Mouse (Mus musculus): ENCODE measurements around the gene Yme1l1.

Yme1l1 gene

DNA sequence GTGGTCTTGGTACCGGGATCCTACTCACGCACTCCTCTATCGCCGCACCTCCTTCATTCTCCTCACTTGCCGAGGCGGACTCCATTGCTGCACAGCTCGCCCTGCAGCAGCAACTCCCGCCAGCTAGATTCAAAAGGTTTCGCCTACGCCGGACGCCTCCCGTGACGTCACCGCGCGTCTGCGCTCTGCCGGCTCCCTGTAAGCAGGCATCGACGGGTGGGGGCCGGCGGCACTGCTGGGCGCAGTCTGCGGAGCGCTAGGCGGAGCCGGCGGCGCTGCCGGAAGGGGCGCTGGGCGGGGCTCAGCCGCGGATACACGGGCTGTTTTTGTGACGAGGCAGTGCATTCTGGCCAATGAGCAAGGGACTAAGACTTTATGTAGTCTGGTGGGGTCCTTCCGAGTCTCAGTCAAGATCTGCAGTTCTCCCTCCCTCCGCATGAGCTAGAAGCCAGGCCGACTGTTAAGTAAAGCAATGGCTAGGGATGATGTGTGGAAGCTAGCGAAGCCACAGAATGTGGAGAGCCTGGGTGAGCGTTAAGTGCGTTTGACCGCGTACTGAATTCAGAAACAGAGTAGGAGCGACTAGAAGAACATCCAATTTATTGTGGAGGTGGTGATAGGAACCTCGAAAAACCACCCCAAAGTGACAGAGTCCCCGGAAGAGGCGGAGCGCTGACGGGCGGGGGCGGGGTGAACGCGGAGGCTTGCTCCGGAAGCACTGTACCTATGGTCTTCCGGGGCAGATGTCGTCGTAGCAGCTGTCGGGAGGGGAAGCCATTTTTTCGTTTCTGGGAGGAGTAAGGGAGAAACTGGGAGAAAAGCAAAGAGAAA, at the start of gene Yme1l1, which contains the start of gene Mastl:
Gene Yme1l1 (plus strand): TSS at position 593 of the 831 bp plus-strand sequence.
Gene Mastl (minus strand): TSS at position 248 of the 831 bp plus-strand sequence.
- peak; percentile 99 for DNase-seq

DNA sequence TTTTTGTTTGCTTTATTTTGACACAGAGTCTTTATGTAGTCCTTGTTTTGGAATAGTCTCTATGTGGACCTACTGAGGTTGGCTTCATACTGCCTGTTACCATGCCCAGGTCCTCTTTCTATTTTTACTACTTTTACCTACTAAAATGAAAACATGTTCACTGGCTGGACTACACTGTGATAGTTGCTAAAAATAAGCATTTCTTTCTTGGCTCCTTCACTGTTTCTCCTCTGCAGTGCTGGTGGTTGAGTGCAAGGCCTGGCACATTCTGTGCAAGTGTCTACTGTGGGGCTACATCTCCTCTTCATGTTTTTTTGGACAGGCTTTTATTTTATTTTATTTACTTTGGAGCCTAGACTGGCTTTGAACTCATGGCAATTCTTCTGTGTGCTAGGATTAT, 36.6 kb upstream of the Yme1l1 start:
- DNase-seq: no peak

DNA sequence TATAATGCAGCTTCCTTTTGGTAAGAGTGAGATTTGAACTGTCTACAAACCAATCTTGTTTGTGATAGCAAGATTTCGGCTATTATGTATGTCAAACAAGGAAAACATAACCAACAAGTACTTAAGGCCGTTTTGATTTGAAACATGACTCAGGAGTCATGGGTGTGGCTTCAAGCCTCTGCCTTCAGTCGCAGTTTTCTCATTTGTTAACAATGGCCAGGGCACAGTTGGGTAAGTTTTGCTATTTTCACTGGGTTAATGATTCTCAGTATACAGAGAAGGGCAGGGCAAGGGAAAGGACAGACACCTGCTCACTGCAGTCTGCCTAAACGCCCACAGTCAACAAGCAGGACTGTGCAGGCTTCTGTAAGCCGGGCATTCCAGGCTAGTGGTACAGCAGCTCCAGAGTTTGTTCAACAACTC, 959 bp upstream of the Yme1l1 start:
- DNase-seq: no peak

DNA sequence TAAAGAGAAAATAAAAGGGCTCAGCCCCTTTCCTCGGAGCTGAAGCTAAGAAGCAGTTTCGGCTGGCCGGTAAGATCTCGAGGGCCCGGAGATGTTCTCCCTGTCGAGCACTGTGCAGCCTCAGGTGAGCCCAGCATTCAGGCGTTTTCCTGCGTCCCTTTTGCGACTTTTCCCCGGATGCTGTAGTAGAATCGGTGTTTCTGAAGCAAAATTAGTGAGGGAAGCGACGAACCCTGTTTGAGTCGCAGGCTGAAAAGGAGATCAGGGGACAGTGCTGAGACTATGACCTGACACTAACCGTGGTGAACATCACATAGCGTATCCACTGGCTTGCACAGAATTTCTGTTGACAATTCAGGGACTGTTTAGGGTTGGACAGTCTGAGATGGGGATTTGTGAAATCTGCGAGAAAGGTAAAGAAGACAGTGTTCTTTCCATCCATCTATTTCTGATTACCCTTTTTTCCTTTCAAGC, 476 bp downstream of the Yme1l1 start:
- no peak for DNase-seq

DNA sequence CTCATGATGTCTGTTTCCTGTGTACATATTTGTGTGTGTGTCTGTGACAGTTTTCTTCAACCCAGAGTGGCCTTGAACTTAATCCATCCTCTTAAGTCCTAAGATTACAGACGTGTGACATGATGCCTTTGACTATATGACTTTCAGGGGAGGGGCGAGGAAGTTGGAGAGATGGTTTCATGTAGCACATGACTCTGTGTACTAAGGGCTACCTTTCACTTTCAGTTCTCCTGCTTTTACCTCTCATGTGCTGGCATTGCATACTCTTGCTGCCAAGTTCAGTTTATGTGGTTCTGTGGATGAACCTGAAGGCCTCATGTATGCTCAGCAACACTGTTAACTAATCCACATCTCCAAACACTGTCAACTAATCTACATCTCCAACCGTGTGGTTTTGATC, 16.1 kb downstream of the Yme1l1 start:
- DNase-seq: no peak

DNA sequence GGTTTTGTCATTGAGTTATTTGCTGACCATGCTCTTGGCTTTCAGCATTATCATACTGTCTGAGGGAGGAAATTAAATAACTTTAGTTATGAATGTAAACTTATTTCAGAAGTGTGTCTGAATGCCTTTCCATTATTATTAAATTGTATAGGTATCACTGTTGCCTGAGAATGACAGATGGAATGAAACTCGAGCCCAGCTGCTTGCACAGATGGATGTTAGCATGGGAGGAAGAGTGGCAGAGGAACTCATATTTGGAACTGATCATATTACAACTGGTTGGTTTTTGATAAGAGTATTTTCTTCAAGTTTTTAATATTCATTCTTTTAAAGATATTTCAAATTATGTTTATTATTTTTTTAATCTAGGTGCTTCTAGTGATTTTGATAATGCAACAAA, 38.2 kb downstream of the Yme1l1 start:
- DNase-seq: no peak

DNA sequence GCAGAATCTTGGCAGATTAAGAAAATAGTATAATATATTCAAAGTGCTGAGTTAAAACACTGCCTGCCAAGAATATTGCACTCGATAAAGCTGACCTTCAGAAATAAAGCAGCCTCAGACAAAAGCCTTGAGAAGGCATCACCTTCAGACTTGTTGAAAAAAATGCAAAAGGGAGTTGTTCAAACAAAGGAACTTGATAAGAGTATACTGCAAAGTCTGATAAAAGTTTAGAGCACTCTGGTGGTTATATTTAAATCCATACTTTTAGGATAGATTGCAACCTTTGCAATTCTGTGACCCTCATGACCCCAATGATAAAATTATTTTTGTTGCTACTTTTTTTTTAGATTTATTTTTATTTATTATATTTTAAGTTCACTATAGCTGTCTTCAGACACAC, 44.9 kb downstream of the Yme1l1 start:
- DNase-seq: no peak

DNA sequence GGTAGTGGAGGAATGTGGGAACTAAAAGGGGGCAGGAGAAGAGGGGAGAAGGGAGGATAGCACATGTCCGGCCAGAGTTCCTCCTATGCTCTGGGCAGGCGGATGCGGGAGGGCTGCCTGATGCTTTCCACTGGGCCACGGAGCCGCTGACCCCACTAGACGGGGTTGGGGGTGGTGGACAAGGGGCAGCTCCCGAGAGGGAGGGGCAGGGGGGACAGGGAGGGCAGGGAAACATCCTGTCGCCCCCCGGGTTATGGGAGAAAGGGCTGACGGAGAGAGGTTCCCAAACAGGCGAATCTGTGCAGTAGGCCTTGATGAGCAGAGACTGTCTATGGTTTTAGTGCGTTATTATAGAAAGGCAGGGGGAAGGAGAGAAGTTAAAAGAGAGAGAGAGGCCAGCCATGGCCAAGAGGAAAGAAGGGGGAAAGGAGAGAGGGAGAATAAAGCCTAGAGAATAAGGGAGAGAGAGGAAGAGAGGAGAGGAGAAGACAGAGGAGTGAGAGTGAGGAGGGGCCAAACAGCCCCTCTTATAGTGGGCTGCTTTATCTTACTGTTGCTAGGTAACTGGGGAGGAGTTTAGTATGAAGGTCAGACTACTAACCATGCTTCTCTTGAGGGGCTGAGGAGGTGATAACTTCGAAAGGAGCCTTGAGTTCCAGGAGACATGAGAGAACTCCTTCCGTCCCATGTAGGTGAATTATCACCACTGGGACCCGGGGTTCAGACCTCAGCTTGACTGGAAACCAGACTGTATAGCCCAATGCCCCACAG, 46.9 kb downstream of the Yme1l1 start:
- DNase-seq: no peak

DNA sequence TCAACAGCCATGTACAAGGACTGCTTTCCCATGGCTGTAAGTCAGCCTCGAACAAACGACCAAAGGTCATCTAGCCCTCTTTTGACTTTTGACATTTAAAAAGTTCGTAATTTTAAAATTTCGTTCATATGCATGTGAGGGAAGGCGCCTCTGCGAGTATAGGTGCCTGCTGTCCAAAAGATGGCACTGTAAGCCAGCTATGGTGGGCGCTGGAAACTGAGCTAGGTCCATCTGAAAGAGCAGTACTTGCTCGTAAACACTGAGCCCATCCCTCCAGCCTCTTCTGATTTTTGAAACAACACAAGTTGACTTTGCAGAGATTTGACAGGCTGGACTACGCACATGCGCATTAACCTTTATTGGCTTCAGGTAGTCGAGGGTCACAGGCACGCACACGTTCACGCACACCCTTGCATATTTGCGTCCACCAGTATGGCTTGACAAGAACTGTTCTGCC, 50.9 kb downstream of the Yme1l1 start, which contains the start of gene 4931423N10Rik:
Gene 4931423N10Rik (plus strand): TSS at position 407 of the 457 bp plus-strand sequence.
- DNase-seq: no peak

DNA sequence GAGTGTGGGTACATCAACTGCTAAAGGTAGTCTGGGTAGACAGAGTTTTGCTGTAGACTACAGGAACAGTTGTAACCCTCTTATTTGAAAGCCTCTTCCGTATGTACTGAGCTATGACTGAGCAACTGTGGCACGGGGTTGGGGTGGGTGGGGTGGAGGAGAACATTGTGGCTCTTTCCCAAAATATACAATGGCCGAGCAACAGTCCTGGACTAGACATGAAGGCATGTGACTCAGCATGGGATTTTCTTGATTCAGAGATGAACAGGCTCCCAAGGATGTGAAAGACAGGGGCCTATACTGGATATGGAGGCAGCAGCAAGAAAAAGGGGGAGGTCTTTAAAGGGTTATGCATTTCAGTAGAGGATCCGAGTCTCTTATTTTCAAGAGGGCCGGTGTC, 57.5 kb downstream of the Yme1l1 start:
- no peak for DNase-seq

DNA sequence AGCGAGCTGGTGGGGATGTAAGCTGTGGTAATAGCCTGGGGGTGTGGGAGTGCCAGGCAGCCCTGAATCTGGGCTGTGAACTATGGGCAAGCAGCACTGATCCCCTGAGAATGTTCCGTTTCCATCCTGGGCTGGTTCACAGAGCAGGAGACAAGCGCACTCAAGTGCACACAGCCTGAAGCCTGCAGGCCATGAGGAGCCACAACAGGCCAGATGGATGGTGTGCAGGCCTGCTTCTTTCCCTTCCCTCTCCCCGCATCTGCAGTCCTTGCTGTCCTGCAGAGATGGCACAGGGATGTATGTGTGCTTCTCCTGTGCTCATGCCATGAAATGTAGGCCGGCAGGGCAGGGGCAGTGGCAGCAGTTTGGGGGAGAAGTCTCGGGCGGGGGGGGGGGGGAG, 69.0 kb downstream of the Yme1l1 start:
- DNase-seq: no peak

DNA sequence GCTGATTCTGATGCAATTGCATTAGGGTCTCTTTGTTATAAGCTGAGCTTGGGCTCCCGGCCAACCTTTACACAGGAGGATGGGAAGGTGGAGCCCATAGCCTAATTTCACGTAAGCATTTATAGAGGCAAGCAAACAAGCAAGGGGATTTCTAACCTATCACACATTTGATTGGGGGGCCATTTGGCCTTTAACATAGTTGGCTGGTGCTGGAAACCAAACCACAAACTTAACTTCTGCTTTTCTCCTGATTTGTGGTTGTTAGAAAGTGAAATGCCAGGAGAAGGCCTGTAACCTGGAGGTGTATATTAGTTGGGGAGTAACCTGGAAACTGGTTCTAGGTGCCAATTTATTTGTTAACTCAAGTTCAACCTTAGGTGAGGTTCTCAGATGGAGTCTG, 72.3 kb downstream of the Yme1l1 start:
- DNase-seq: no peak

DNA sequence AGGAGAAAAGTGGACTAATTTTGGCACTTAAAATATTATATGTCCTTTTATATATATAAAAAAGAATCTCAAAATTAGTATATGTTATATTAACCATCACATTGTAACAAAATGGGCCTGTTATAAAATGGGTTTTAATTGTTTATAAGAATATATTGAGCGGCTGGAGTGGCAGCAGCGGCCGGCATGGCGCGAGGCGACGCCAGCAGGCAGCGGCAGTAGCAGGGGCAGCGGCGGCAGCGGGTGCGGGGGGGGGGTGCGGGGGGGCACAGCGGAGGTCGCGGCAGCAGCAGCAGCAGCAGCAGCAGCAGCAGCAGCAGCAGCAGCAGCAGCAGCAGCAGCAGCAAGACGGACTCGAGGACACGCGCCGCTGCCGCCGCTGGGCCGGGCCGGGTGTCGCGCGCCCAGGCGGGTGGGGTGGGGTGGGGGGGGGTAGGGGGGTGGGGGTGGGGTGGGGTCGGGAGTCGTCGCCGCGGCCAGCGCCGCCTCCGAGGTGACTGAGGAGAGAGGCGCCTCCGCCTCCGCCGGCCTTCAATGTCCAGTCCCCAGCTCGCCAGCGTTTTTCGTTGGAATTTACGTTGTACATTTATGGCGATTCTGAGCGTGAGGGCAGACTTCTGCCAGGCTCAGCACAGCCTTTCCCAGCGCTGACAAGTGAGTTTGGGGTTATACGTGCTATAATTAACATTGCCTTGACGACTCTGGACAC, 78.0 kb downstream of the Yme1l1 start:
- DNase-seq: no peak
